Mouse (Mus musculus) hindbrain, embryonic 15.5 days (tissue): ENCODE results near the gene Tsks. TPM values are rescaled to one million over a fixed set of nuclear protein-coding genes. Genes with fewer than 3 reads are reported as not detected.

Experiments
- ATAC-seq: fragments of 200-750 bp; cut with Nextera tagmentation; 2 replicates; pipeline ENCODE4 v1.8.0; 2017; ENCODE audit warnings: low read depth, moderate number of reproducible peaks, moderate TSS enrichment; ENCODE audit not compliant: low FRiP score
- H3K27ac ChIP-seq: fragments of 300-500 bp; sonication (generic); replicated peaks from 2 replicates; pipeline ENCODE4 v1.5.1; 2015; ENCODE audit warnings: mild to moderate bottlenecking, inconsistent platforms
- H3K27me3 ChIP-seq: fragments of 300-500 bp; sonication (generic); 2 replicates; pipeline ENCODE4 v1.6.1; 2015; ENCODE audit warnings: control low read depth, inconsistent platforms
- H3K36me3 ChIP-seq: fragments of 300-500 bp; sonication (generic); 2 replicates; pipeline ENCODE4 v1.6.1; 2015; ENCODE audit warnings: control low read depth, inconsistent platforms
- H3K4me1 ChIP-seq: fragments of 300-500 bp; sonication (generic); replicated peaks from 2 replicates; pipeline ENCODE4 v1.6.1; 2015; ENCODE audit warnings: control low read depth, inconsistent platforms
- H3K4me2 ChIP-seq: fragments of 300-500 bp; sonication (generic); 2 replicates; pipeline ENCODE4 v1.6.1; 2015; ENCODE audit warnings: moderate library complexity, mild to moderate bottlenecking, inconsistent platforms
- H3K4me3 ChIP-seq: fragments of 300-500 bp; sonication (generic); 2 replicates; pipeline ENCODE4 v1.5.1; 2015; ENCODE audit warnings: mild to moderate bottlenecking, inconsistent platforms
- H3K9ac ChIP-seq: fragments of 300-500 bp; sonication (generic); 2 replicates; pipeline ENCODE4 v1.6.1; 2015; ENCODE audit warnings: inconsistent platforms
- H3K9me3 ChIP-seq: fragments of 300-500 bp; sonication (generic); 2 replicates; pipeline ENCODE4 v1.6.1; 2016; ENCODE audit warnings: control low read depth, inconsistent platforms
- WGBS: fragments of 180-500 bp; shearing (Covaris S2); methylation state at CpG from one replicate; pipeline ENCODE4 v1.1.7; 2015; 5-methylcytosine and 5-hydroxymethylcytosine counted together
- polyA plus RNA-seq: library from polyadenylated mRNA; unstranded; fragments of >200 nt; fragmentation: Nextera tagmentation; extraction: Ambion mirVana; gene quantifications from 2 replicates; pipeline ENCODE4 v1.2.1, GENCODE M21; 2015

Tsks gene
- polyA plus RNA-seq, 1 experiment from 2014 or later: 0.10 TPM

DNA sequence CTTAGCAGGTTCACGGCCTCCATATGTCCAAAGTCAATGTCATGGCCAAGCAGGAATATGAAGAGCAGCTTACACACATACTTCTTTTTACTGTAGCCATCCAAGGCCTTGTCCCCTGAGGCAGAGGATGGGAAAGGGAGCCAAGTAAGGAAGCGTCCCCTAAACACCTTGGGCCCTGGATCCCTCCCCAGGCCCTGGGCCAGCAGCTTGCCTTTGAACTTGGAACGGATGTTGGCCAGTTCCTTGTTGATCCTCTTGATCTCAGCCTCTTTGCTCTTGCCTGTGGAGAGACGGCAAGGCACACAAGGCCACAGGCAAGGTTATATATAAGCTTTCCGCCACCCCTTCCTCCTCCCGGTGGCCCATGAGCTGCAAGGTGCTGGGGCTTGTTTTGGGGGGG is 26.8 kb upstream of the Tsks start:
- H3K36me3 ChIP-seq: peaks cover 44% of the 10 kb centered on the region
- ATAC-seq: no peak
- H3K27me3 ChIP-seq: no peaks in the 10 kb centered on the region
- no peak overlapping the region for H3K4me3 ChIP-seq
- H3K9me3 ChIP-seq: no peaks in the 10 kb centered on the region
- WGBS: 84% methylated on average over 6 of the region's 6 CpGs
- no peak overlapping the region for H3K4me2 ChIP-seq
- H3K4me1 ChIP-seq: no peaks in the 10 kb centered on the region
- no peak overlapping the region for H3K9ac ChIP-seq
- no peak overlapping the region for H3K27ac ChIP-seq

DNA sequence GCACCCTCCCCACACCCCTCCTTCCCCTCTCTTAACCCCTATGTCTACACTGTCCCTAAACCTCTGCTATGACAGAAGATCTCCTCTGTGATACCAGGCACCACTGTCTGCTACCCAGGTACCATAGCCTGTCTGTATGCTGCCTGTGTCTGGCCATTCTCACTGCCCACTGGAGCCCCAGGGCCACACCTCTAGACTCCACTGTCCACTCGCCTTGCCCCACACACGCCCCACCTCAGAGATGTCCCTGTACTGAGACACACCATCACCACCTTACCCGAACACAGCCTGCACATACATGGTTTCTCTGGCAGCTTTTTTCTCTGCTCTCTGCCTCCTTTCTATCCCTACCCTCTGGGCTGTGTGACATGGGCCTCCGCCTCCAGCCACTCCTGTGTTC is 26.1 kb upstream of the Tsks start:
- H3K27me3 ChIP-seq: no peaks in the 10 kb centered on the region
- H3K9ac ChIP-seq: no peak overlapping the region
- no peak overlapping the region for H3K4me3 ChIP-seq
- H3K27ac ChIP-seq: no peak overlapping the region
- peaks cover 43% of the 10 kb centered on the region for H3K36me3 ChIP-seq
- no peak overlapping the region for H3K4me2 ChIP-seq
- ATAC-seq: peak; percentile 27; the same call in 1 of the 2 replicates
- 94% methylated on average over 4 of the region's 4 CpGs for WGBS
- no peaks in the 10 kb centered on the region for H3K9me3 ChIP-seq
- no peaks in the 10 kb centered on the region for H3K4me1 ChIP-seq

DNA sequence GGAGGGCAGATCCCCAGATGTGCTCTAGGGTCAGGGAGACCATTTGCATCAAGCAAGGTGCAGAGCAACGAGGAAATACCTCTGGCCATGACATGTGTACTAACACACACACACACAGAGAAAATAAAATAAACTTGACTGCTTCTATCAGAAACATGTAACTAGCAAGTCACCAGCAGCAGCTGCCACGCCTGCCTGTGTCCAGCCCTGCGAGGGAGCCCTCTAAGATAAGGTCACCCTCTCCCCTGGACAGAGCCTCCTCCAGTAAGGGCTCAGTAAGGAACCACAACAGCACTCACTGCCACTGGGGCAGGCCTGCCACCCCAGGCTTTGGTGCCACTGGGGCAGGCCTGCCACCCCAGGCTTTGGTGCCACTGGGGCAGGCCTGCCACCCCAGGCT is 24.8 kb upstream of the Tsks start:
- Histone ChIP-seq H3K4me2 (no peak overlapping the region), H3K27ac (no peak overlapping the region), H3K9me3 (no peaks in the 10 kb centered on the region), H3K4me3 (no peak overlapping the region), H3K9ac (no peak overlapping the region), H3K4me1 (no peaks in the 10 kb centered on the region), H3K36me3 (peaks cover 43% of the 10 kb centered on the region), H3K27me3 (no peaks in the 10 kb centered on the region)
- no peak for ATAC-seq
- 90% methylated on average over 3 of the region's 3 CpGs for WGBS

DNA sequence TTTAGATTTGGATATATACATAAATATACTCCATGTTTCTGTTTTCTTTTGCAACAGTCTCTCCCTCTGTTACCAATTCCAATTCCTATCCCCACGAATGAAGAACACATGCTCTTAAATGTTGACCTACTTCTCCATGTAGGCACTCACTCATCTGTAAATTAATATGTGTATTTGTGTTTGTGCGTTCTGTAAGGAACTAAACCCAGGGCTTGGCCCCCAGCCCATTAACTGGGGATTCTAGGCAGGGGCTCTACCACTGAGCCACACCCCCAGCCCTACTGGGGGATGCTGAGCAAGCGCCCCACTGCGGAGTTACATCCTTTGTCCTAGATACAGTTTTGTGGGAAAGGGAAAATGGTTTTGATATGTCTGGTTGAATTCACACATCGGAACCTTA is 23.9 kb upstream of the Tsks start:
- no peaks in the 10 kb centered on the region for H3K27me3 ChIP-seq
- ATAC-seq: no peak
- no peak overlapping the region for H3K27ac ChIP-seq
- H3K36me3 ChIP-seq: peaks cover 45% of the 10 kb centered on the region
- no peak overlapping the region for H3K4me3 ChIP-seq
- WGBS: 80% methylated on average over 5 of the region's 5 CpGs
- H3K4me1 ChIP-seq: no peaks in the 10 kb centered on the region
- H3K4me2 ChIP-seq: no peak overlapping the region
- no peaks in the 10 kb centered on the region for H3K9me3 ChIP-seq
- no peak overlapping the region for H3K9ac ChIP-seq

DNA sequence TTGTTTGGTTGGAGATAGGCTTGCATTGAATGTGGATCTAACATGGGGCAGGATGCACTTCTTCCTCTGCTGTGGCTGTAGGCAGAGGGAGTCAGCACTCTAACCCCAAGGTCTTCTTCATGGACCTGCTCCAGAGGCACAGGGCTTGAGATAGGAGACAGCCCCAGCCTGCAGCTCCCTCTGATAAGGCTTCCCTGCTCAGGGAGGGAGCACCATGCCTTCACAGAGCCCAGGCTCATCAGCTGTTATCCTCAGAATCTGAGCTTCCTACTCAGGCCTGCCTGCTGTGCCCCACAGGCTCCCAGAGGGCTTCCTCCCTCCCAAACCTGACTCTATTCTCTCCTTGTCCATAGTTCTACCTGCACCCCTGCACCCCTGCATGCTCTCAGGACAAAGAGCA is 20.5 kb upstream of the Tsks start:
- no peak overlapping the region for H3K4me3 ChIP-seq

DNA sequence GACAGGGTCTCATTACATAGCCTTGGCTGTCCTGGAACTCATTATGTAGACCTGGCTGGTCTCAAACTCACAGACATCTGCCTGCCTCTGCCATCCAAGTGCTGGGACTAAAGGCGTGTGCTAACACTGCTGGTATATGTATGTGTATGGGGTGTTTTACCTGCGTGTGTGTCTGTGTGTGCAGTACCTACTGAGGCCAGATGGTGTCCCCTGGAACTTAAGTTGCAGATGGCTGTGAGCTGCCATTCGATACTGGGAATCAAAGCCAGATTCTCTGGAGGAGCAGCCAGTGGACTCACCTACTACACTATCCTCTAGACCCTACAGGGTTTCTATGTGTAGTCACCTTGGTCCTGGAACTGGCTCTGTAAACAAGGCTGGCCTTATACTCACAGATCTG is 17.5 kb upstream of the Tsks start:
- 79% methylated on average over 3 of the region's 3 CpGs for WGBS
- Histone ChIP-seq H3K27ac (no peak overlapping the region), H3K36me3 (peaks cover 30% of the 10 kb centered on the region), H3K4me1 (peaks cover 24% of the 10 kb centered on the region), H3K4me3 (no peak overlapping the region), H3K27me3 (no peaks in the 10 kb centered on the region), H3K4me2 (no peak overlapping the region), H3K9me3 (no peaks in the 10 kb centered on the region), H3K9ac (no peak overlapping the region)
- no peak for ATAC-seq

More for the DNA sequence above, 20.5 kb upstream of the Tsks start:
- Histone ChIP-seq H3K36me3 (peaks cover 36% of the 10 kb centered on the region), H3K9ac (no peak overlapping the region), H3K4me1 (peaks cover 7% of the 10 kb centered on the region), H3K27me3 (no peaks in the 10 kb centered on the region), H3K4me2 (no peak overlapping the region), H3K9me3 (no peaks in the 10 kb centered on the region), H3K27ac (no peak overlapping the region)
- no peak for ATAC-seq

DNA sequence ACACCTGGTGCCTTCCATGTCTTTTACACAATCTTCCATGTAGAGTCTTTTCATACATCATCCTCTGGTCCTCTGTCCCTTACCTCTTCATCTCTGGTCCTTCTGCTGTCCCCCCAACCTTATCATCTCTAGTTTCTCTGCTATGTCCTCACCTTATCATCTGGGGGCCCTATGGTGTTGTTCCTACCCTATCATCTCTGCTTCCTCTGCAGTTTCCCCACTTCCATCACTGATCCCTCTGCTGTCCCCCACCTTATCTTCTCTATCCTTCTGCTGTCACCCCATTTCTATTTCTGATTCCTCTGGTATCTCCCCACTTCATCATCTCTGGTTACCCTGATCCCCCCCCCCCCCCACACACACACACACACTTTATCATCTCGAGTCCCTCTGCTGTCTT is 14.4 kb upstream of the Tsks start:
- Histone ChIP-seq H3K4me2 (peak overlapping the region; percentile 80), H3K27me3 (no peaks in the 10 kb centered on the region), H3K36me3 (peaks cover 10% of the 10 kb centered on the region), H3K27ac (peak overlapping the region; percentile 86; the same call in 1 of the 2 replicates), H3K4me3 (peak overlapping the region; percentile 92), H3K9me3 (no peaks in the 10 kb centered on the region), H3K9ac (peak overlapping the region; percentile 98), H3K4me1 (peaks cover 27% of the 10 kb centered on the region)
- ATAC-seq: no peak
- 6% methylated on average over 1 of the region's 1 CpGs for WGBS

DNA sequence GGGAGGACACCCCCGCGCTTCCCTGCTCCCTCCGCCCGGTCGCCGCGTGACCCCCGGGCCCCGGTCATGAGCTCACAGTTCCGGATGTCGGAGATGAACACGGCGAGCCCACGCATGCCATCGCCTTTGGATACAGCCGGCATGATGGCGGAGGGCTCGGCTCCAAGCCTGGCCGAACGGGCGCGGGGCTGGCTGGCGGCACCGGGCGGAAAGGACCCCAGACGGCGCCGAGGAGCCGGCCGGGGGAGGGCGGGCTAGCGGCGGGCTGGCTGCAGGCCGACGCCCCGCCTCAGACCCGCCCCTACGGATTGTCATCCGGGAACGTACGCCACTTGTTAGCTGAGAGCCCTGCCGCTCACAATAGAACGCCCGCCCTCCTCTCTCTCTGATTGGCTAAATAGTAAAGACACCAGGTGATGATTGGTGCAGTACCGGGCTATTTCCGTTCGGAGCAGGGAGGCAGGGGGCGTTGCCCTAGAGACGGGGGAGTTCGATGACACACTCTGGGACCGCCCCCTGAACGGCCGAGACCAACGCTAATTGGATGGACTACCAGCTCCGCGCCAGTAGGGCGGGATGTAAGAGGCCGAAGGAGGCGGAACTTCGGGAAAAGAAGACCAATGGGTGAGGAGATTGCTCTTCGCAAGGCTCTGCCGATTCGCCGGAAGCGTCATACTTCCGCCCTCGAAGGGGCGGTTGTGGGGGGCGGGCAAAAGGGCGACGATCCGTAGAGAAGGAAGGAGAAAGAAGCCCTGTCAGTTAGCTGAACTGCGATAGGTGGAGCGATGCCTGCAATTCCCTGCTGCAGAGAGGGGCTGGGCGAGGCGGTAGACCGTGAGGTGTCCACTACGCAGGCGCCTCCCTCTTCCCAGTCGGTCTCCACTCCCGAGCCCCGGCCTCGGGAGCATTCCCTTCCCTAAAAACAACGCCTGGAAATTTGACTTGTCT is 13.5 kb upstream of the Tsks start, which contains the start of gene Ap2a1:
Gene Ap2a1 (minus strand): TSS at position 293 of the 948 bp plus-strand sequence.
- under 1% methylated on average over 84 of the region's 84 CpGs for WGBS
- Histone ChIP-seq H3K36me3 (peaks cover 2% of the 10 kb centered on the region; the same call in 1 of the 2 replicates), H3K4me3 (peak within 1 kb of the TSS; percentile 92), H3K4me1 (peaks cover 27% of the 10 kb centered on the region), H3K27ac (peak within 1 kb of the TSS; percentile 96), H3K4me2 (peak within 1 kb of the TSS; percentile 80), H3K9ac (peak within 1 kb of the TSS; percentile 98), H3K27me3 (no peaks in the 10 kb centered on the region), H3K9me3 (no peaks in the 10 kb centered on the region)
- ATAC-seq: peak; percentile 99

DNA sequence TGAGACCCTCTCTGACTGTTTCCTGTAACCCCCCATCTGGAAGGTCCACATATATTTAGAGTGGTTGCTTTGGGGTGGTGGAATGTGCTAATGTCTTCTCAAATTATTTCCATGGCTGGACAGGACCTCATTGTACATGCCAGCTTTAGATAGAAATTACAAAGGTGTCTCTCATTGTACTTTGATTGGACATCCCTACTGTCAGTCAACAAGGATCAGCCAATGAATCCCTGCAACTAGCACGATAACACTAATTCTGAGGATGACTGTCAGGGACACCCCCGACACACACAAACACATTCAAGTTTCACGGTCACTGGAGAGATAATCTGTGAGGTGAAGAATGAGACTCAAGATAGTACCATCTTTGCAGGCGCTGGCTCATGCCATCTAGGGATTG is 4.3 kb upstream of the Tsks start:
- ATAC-seq: no peak
- H3K4me3 ChIP-seq: no peak overlapping the region
- no peaks in the 10 kb centered on the region for H3K27me3 ChIP-seq
- WGBS: 93% methylated on average over 4 of the region's 4 CpGs
- H3K36me3 ChIP-seq: no peaks in the 10 kb centered on the region
- H3K27ac ChIP-seq: no peak overlapping the region
- H3K9me3 ChIP-seq: no peaks in the 10 kb centered on the region
- H3K4me2 ChIP-seq: no peak overlapping the region
- H3K4me1 ChIP-seq: no peaks in the 10 kb centered on the region
- no peak overlapping the region for H3K9ac ChIP-seq

DNA sequence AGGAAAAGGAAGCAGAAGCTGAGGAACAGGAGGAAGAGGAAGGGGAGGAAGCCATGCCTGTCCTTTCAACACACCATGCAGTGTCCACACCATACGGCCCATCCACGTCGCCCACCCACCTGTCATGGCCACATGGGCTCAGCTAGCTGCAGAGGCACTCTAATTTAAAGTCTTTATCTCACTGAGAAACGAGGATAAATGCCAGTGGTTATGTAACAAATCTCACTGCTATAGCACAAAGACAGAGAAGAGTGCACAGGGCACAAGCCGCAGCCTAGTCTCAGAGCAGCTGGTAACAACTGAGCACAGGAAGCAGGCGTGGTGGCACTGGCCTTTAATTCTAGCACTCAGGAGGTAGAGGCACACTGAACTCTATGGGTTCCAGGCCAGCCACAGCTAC is 6.9 kb downstream of the Tsks start:
- no peak overlapping the region for H3K4me2 ChIP-seq
- H3K36me3 ChIP-seq: no peaks in the 10 kb centered on the region
- peaks cover 25% of the 10 kb centered on the region for H3K27me3 ChIP-seq
- ATAC-seq: no peak
- no peak overlapping the region for H3K9ac ChIP-seq
- H3K9me3 ChIP-seq: no peaks in the 10 kb centered on the region
- peaks cover 21% of the 10 kb centered on the region for H3K4me1 ChIP-seq
- WGBS: 79% methylated on average over 6 of the region's 6 CpGs
- no peak overlapping the region for H3K27ac ChIP-seq
- no peak overlapping the region for H3K4me3 ChIP-seq

DNA sequence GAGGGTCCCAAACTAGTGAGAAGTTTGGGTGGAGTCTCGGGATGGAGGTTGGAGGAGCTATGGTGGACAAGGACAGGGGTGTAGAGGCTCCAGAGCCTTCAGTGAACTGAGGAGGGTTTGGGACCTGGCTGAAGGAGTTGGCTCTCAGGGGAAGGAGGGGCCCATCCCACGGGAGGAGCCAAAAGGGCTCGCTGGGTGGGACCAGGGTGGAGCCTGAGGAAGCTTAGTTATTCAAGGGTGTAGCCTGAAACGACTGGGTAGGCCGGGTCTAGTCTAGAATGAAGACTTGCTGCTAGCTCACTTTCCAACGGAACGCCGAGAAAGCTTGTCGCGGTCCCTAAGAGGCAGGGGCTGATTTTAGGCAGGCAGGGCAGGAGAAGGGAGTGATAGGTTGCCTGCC is 9.0 kb downstream of the Tsks start:
- Histone ChIP-seq H3K4me2 (peak overlapping the region; percentile 76), H3K36me3 (no peaks in the 10 kb centered on the region), H3K4me1 (peaks cover 21% of the 10 kb centered on the region), H3K9me3 (no peaks in the 10 kb centered on the region), H3K27me3 (peaks cover 25% of the 10 kb centered on the region), H3K4me3 (peak overlapping the region; percentile 46), H3K27ac (peak overlapping the region; percentile 19; the same call in 1 of the 2 replicates), H3K9ac (peak overlapping the region; percentile 50; the same call in 1 of the 2 replicates)
- ATAC-seq: peak; percentile 27; the same call in 1 of the 2 replicates
- WGBS: 0% methylated on average over 10 of the region's 10 CpGs

DNA sequence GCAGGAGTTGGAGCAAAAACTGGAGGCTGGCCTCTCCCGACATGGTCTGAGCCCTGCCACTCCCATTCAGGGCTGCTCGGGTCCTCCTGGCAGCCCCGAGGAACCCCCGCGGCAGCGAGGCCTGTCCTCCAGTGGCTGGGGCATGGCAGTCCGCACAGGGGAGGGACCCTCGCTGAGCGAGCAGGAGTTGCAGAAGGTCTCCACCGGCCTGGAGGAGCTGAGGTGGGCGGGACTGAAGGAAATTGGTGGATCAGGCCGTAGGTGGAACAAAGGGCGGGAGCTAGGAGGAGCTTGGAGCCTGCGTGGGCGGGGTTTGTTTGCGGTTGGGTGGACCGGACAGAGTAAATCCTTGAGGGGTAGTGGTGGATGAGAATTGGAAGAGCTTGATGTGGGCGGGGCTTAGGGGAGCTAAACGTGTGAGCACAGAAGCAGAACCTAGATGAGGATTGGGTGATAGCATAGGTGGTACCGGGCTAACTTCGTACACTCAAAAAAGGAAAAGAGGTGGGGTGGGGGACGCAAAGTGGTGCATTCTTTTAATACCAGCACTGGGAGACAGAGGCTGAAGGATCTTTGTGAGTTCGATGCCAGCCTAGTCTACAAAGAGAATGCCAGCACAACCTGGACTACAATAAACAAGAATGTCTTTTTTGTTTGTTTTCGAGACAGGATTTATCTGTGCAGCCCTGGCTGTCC is 9.8 kb downstream of the Tsks start:
- peak overlapping the region; percentile 50 for H3K9ac ChIP-seq
- peak overlapping the region; percentile 76 for H3K4me2 ChIP-seq
- H3K4me3 ChIP-seq: peak overlapping the region; percentile 46
- peaks cover 25% of the 10 kb centered on the region for H3K4me1 ChIP-seq
- peak; percentile 91 for ATAC-seq
- H3K27ac ChIP-seq: peak overlapping the region; percentile 19; the same call in 1 of the 2 replicates
- WGBS: 8% methylated on average over 24 of the region's 24 CpGs
- peaks cover 25% of the 10 kb centered on the region for H3K27me3 ChIP-seq
- no peaks in the 10 kb centered on the region for H3K36me3 ChIP-seq
- H3K9me3 ChIP-seq: no peaks in the 10 kb centered on the region
